Mouse (Mus musculus) ES-CJ7 (cell line): ENCODE data around the gene Pwp1.
"Not testable (repeated sequence)": the region's sequence is repeated elsewhere in the genome, so short reads cannot be mapped to it uniquely, and the experiment has no call there.

Source experiments
- DNase-seq: peaks from one replicate; pipeline ENCODE4 v3.0.0; 2011; ENCODE audit warnings: low read depth, low spot score

The Pwp1 gene

GRCm38 (mm10) chr10:85829085-85829853 lies at the start of gene Pwp1:
Pwp1 (plus strand) TSS chr10:85829494.
- DNase-seq = peak; percentile 81

GRCm38 (mm10) chr10:85822143-85822696 lies 7.1 kb upstream of the Pwp1 start:
- DNase-seq = not testable (repeated sequence)

- not testable (repeated sequence) for DNase-seq
These were observed 5.5 kb upstream of the Pwp1 start for GRCm38 (mm10) chr10:85823752-85824151.

- not testable (repeated sequence) for DNase-seq
These were observed 591 bp upstream of the Pwp1 start for GRCm38 (mm10) chr10:85828722-85829084.

- DNase-seq = no peak
These were observed 17.0 kb downstream of the Pwp1 start for GRCm38 (mm10) chr10:85846105-85846862.

- peak; percentile 94 for DNase-seq
These were observed 42.6 kb downstream of the Pwp1 start for GRCm38 (mm10) chr10:85871698-85872478.

- no peak for DNase-seq
These were observed 43.1 kb downstream of the Pwp1 start for GRCm38 (mm10) chr10:85872479-85872773.

- DNase-seq = no peak
These were observed 44.7 kb downstream of the Pwp1 start for GRCm38 (mm10) chr10:85873861-85874544.

- DNase-seq = no peak
These were observed 46.5 kb downstream of the Pwp1 start for GRCm38 (mm10) chr10:85875812-85876211.

- DNase-seq = no peak
These were observed 50.7 kb downstream of the Pwp1 start for GRCm38 (mm10) chr10:85879886-85880486.

GRCm38 (mm10) chr10:85916498-85917309 lies 87.4 kb downstream of the Pwp1 start, which contains the start of gene Prdm4:
Prdm4 (minus strand) TSS chr10:85917142.
- DNase-seq = peak; percentile 98

GRCm38 (mm10) chr10:85927676-85928445 lies 98.6 kb downstream of the Pwp1 start, which contains the start of gene Ascl4:
Ascl4 (plus strand) TSS chr10:85927681.
- peak; percentile 40 for DNase-seq

GRCm38 (mm10) chr10:85928499-85929207 lies 99.4 kb downstream of the Pwp1 start:
- DNase-seq = peak; percentile 92

GRCm38 (mm10) chr10:85929208-85929591 lies 99.9 kb downstream of the Pwp1 start:
- peak; percentile 16 for DNase-seq

- DNase-seq = peak; percentile 61
These were observed 100.7 kb downstream of the Pwp1 start for GRCm38 (mm10) chr10:85929962-85930361.

GRCm38 (mm10) chr10:85936280-85936965 lies 107.1 kb downstream of the Pwp1 start:
- DNase-seq = peak; percentile 22
